Mouse (Mus musculus) adrenal gland, postnatal 14 days (tissue): Measurements from ENCODE around the gene 9930104L06Rik. TPM values are rescaled to one million over a fixed set of nuclear protein-coding genes. Genes with fewer than 3 reads are reported as not detected.

ENCODE experiments used
- DNase-seq: peaks from one replicate; pipeline ENCODE4 v3.0.0; 2021; ENCODE audit warnings: mixed read lengths
- total RNA-seq: library from RNA; stranded (reverse); gene quantifications from 2 replicates; pipeline ENCODE4 v1.2.3, GENCODE M21; 2021

9930104L06Rik gene
- total RNA-seq, 1 experiment from 2014 or later = 12.9 TPM

DNA sequence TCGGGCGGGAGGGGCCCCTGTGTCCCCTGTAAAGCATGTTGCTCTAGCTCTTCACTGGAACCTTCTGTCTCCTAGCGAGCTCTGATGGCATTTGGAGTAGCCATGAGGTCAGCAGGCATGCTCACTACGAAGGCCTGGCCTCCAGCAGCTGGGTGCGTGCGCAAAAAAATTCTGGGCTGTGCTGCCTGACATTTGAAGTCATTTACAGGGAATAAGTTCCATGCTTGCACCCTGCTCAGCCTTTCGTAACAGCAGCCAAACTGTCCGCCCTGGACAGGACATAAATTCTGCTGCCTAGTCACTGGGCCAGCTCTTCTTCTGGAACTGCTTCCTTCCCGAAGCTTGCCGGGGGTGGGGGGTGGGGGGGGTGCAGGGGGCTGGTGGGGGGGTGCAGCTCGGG lies 22.2 kb downstream of the 9930104L06Rik start:
- peak; percentile 80 for DNase-seq

DNA sequence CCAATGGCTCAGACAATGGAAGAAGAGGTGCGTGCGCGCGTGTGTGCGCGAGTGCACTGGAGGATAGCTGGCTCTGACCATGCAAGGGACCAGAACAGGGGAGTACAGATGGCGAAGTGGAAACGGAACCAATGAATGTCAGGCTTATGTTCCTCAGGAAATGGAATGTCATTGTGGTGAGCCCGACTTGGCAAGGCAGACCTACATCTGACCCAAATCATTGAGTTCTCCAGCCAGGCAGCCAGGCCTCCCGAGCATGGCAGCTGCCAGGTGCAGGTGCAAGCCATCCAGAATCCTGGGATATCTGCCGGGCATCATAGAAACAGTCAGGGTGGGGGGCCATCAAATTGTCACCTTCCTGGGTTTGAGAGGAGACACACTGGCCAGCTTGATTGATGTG lies 24.1 kb downstream of the 9930104L06Rik start:
- DNase-seq = no peak

- no peak for DNase-seq
These were observed 25.7 kb downstream of the 9930104L06Rik start for GRCm38 (mm10) chr4:124962576-124962975.

- no peak for DNase-seq
These were observed 28.2 kb downstream of the 9930104L06Rik start for GRCm38 (mm10) chr4:124964912-124965599.

DNA sequence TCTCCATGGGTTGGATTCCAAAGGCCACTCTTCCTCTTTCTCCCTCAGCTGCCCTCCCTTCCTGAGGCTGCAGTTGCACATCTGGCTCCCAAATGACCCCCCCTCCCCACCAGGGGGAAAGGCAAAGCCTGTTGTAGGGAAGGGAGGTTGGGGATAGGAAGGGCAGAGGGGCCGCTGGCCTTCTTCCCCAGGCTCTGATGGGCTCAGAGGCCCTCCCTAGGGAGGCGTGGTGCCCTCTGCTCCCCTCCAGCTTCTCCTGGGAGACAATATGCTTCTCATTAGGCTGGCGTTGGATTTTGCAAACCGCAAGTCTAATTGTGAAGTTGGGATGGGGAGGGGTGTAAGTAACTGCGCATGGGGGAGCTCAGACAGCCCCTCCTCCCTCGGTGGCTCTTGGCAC lies 31.9 kb downstream of the 9930104L06Rik start:
- no peak for DNase-seq

GRCm38 (mm10) chr4:124969219-124969848 lies 32.5 kb downstream of the 9930104L06Rik start:
- DNase-seq = no peak

DNA sequence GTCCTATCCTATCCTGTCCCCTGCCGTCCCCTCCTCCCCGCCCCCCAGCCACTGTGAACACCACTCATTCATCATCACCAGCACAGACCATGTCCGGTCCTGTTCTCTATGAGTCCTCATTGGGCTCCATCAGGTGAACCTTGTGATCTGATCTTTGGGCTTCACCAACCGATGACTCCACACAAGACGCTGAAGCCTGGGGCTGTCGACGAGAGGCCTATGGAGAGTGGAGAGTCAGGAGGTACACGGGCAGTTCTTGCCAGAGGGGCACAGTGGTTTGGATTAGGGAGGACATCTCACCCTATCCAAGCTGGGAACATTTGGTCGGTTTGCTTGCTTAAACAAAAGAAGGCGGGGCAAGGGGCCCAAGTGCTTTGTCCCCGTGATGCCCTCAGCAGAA lies 33.3 kb downstream of the 9930104L06Rik start:
- DNase-seq = no peak

DNA sequence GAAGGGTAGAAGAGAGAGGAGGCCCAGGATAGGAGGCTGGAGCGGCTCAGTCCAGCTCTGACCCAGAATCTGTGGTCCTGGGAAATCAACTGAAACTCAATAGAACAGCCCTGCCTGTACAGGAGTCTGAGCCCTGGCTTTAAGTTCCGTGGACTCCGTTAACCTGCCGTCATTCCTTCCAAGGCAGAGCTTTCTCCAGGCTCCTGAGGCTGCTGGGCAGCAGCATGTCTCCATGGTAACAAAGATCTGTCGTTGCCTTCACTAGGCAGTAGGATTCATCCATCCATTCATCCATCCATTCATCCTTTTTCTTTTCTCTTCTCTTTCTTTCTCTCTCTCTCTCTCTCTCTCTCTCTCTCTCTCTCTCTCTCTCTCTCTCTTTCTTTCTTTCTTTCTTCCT lies 33.8 kb downstream of the 9930104L06Rik start:
- DNase-seq = no peak

- DNase-seq = no peak
These were observed 34.2 kb downstream of the 9930104L06Rik start for GRCm38 (mm10) chr4:124971094-124971493.

DNA sequence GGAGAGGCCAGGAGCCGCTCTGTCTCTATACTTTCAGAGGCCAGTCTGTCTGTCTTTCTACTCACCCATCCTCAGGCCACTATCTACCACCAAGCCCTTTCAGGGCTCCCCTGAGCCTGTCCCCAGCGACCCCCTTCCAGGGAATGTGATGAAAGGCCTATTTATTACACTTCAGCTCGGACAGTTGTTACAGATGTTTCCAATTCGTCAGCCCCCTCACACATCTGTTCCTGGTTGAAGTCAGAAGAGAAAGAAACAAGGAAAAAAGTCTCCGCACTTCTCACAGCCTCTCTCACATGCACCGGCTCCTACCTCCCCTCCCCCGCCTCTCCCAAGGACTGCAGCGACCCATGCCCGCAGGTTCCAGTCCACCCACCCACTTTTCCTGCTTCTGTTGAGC lies 35.5 kb downstream of the 9930104L06Rik start:
- no peak for DNase-seq

GRCm38 (mm10) chr4:124973296-124973695 lies 36.4 kb downstream of the 9930104L06Rik start:
- no peak for DNase-seq

GRCm38 (mm10) chr4:124978201-124978600 lies 41.4 kb downstream of the 9930104L06Rik start:
- DNase-seq = peak; percentile 36

DNA sequence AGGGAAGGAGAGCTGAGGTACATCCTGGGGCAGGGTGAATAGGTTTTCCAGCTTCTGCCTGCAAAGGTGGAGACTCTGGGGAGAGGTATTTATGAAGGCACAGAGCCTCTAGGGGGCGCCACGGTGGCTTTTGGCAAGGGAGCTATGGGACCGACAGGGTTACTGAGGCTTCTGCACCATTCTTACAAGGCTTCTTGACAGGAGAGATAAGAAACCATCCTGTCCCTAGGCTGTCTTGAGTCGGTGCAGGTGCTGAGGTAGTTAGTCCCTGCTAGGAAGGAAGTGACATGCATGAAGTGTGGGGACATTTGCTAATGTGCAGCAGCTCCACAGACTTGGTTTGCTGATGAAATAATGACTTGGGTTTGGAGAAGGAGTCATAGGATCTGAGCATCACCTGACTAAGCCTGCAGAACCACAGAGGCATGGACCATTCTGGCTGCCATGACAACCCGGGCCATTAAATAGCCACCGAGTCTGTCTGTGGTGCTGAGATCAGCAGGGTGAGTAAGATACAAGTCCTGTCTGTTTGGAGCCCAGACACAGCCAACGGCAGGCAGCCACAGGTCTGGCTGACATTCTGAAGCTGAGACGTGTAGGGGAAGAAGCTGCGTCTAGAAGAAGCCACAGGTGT lies 47.2 kb downstream of the 9930104L06Rik start:
- DNase-seq = peak; percentile 51

DNA sequence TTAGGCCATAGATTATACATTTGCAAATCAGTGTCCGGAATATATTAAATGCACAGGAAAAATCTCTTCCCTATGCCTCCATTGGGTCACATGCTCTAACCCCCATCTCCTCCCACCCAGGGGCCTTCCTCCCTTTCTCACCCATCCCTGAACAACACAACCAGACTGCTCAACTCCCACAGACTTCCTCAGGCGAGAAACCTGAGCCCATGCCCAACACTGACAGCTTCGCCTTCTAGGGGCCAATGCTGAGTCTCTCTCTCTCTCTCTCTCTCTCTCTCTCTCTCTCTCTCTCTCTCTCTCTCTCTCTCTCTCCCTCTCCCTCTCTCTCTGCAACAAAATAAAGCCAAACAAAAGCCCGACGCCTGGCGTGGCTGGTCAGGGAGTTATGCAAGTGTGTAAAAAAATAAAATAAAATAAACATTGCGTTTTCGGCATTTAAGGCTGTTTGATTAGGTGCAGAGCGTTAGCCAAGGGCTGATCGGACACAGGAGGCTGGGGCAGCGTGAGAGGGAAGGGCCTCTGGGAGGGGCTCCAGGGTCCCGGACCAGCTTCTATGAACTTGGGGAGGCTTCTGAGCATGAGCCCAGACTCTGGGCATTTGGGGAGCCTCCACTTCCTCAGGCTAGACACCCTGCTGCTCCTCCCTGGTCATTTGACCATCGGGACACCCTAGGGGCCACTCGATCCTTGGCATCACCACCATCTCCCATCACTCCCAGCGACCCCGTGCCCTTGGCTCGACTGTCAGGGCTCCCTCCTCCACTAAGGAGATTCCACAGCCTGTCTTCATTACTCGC lies 48.2 kb downstream of the 9930104L06Rik start:
- no peak for DNase-seq

GRCm38 (mm10) chr4:124985671-124986602 lies 49.1 kb downstream of the 9930104L06Rik start, which contains the start of gene Rspo1:
Rspo1 (plus strand) TSS chr4:124986430.
- DNase-seq = peak; percentile 35

DNA sequence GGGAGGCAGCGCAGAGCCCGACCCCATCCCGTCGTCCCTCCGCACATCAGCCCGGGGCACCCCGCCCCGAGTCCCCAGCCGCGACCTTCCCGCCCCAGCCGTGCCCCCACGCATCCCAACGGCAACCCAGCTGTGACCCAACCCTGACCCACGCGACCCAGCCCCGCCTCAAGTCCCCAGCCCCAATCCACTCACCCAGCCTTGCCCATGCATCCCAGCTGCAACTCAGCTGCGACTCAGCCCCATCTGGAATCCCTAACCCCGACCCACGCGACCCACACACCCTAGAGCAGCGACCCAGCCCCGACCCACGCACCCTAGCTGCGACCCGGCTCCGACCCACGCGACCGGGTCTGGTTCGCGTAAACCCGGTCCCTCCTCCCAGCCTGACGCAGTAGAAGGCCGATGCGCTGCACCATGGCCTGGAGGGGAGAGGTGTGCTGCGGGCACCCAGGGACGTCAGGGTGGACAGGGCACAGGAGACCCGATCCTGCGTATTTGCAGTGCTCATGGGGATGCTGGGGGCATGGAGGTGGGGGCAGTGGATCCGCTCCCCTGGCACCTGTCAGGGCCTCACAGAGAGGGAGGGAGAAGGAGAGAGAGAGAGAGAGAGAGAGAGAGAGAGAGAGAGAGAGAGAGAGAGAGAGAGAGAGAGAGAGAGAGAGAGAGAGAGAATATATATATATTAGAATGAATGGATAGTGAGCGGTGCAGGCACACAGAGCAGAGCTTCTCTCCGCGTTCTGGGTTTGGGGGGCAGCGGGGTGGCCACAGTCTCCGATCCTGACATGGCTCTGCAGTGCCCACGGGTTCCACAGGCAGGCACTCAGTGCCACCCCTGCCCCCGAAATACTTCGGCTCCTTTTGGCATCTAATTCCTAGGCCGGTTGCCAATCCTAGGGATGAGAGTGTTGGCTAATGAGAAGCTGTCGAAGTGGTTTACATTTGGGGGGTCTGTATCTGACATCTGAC lies 50.2 kb downstream of the 9930104L06Rik start:
- no peak for DNase-seq

GRCm38 (mm10) chr4:124987711-124988097 lies 50.9 kb downstream of the 9930104L06Rik start:
- DNase-seq = no peak

GRCm38 (mm10) chr4:124988382-124988781 lies 51.5 kb downstream of the 9930104L06Rik start:
- DNase-seq = no peak

DNA sequence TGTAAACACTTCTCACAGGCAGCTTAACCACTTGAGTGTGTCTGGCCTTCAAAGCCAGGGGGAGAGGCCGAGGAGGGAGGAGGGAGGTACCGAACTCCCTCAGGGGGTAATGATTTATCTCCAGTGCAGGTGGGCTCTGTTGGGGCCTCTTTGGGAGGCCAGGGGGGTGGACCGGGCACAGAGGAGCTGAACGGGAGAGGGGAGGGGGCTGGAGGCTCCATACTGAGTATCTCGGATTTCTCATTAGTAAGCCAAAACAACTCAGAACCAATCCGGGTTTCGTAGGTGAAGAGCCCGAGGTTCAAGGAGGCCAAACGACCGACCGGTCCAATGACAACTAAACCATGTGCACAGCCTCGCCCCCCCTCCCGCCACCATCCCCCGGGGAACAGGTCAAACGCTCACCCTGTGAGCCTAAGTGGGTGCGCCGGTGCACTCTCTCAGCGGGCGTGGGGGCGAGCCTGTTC lies 53.0 kb downstream of the 9930104L06Rik start:
- DNase-seq = no peak

- DNase-seq = no peak
These were observed 53.5 kb downstream of the 9930104L06Rik start for GRCm38 (mm10) chr4:124990325-124990724.
